Mouse (Mus musculus) left cerebral cortex, adult 2 months (tissue): ENCODE results near the gene B3gnt9. TPM values are rescaled to one million over a fixed set of nuclear protein-coding genes. Genes with fewer than 3 reads are reported as not detected.

Experiments used
- DNase-seq, 2 experiments: peaks; one replicate each; pipeline ENCODE4 v3.0.0; 2021 to 2022; ENCODE audit warnings: low spot score in 2 of 2, mixed read lengths in 1 of 2; ENCODE audit errors: extremely low spot score in 1 of 2
- H3K27ac ChIP-seq: fragments of 200-600 bp; 2 replicates; pipeline ENCODE4 v1.8.1; 2022
- H3K4me3 ChIP-seq: fragments of 200-600 bp; 2 replicates; pipeline ENCODE4 v1.8.1; 2022
- CTCF ChIP-seq: fragments of 200-600 bp; IDR thresholded peaks from 2 replicates; pipeline ENCODE4 v1.8.1; 2022; ENCODE audit warnings: antibody characterized with exemption, mild to moderate bottlenecking, moderate library complexity
- intact Hi-C: fragments of 180-260 bp; cut with DNase I; formaldehyde crosslinking; loops from one replicate; pipeline ENCODE4 v1.15.1; 2025
- total RNA-seq, 2 experiments: library from RNA; stranded (reverse); gene quantifications; 2 replicates each; pipeline ENCODE4 v1.2.3; 2021

The B3gnt9 gene
- total RNA-seq, 2 experiments from 2014 or later: 2.1 to 2.8 TPM

DNA sequence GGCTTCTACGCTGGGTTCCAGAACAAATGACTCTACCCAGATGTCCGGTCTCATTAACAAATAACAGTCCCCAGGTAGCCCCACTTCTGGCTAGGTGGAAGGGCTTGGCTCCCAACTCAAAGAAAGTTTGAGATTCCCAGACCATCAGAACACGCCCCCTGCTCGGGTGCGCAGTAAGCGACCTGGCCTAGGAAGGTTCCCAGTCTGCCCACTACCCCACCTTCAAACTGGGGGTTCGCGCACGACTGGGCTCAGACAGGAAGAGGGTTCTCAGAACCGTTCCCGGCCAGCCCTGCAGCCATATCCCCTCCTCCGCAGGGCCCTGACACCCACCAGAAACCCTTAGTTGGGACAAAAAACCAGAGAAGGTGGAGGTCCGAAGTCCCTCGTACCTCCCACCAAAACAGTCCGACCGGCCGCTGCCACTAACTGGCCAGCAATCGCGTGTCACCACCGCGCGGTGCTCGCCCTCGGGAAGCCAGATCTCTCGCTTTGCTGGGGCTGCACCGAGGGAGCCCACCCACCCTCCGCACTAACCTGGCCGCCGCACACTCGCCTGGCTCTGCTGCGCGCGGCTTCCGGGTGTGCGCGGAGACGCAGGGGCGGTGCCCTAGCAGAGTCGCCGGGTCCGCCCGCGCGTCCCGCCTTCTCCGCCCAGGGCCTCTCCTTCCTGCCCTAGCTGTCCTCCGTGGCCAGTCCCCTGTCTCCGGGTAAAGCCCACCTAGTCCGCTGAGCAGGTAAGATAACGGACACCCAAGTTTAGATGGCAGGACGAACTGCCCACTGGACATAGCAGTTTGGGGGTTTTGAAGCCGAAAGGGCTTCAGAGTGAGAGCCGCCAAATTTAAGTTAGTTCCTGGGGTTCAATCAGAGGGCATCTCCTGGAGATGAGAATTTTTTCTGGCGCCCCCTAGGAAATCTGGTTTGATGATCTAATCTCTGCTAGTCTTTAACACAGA, 9.3 kb upstream of the B3gnt9 start, which contains the start of the genes Tradd and Fbxl8:
Gene Tradd (minus strand): TSS at position 586 of the 959 bp plus-strand sequence.
Gene Fbxl8 (plus strand): TSS at position 625 of the 959 bp plus-strand sequence.
- peak within 1 kb of the TSS; percentile 61 for H3K4me3 ChIP-seq
- TF ChIP-seq CTCF: peak; percentile 7
- intact Hi-C loops: no loop called here
- peak; percentile 41 to 53 for DNase-seq
- H3K27ac ChIP-seq: 0 out of 2 replicates have a peak within 1 kb of the TSS, but pooled peaks have one; percentile 36

DNA sequence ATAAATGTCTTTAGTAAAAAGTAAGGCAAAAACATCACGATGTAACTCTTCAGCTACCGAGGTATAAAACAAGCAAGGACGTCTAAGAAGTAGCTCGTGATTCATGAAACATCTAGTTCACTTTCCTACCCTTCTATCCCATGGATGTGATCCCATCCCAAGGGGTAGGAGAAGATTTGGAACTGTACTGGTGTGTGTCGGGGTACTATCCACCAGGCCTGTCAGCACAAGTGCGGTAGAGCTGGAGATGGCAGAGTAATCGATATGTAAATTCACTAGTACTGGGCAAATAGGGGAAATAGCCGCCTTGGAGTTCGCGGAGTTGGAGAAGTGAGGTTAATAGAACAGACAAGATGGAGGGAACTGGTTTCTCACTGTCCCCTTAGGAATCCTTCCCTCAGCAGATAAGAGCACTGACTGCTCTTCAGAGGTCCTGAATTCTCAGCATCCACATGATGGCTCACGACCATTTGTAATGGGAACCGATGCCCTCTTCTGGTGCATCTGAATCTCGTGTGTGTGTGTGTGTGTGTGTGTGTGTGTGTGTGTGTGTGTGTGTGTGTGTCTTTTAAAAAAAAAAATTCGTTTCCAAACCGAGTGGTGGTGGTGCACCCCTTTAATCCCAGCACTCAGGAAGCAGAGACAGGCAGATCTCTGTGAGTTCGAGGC, 8.4 kb upstream of the B3gnt9 start:
- no peak overlapping the region for H3K27ac ChIP-seq
- TF ChIP-seq CTCF: no peak
- intact Hi-C loops: no loop called here
- no peak overlapping the region for H3K4me3 ChIP-seq
- no peak for DNase-seq

DNA sequence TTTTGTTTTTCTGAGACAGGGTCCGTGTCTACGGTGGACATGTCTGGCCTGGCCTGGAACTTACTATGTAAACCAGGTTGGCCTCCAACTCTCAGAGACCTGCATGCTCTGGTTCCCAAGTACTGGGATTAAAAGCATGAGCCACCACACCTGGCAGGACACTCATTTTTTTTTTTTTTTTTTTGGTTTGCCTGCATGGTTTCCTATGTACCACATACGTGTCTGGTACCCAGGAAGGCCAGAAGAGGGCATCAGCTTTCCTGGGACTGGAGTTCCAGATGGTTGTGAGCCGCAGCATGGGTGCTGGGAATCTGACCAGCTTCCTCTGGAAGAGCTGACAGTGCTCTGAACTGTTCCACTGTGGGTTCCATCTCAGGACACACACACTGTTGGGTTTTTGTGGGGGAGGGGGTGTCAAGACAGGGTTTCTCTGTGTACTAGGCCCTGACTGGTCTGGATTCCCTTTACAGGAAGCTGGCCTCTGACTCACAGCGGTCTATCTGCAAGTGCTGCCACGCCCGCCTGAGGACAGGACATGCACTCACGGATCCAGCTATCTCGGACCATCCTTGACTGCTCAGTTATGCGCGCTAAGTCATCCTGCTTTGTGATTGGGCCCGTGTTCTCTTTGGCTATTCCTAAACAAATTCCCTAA, 6.5 kb upstream of the B3gnt9 start:
- DNase-seq: no peak
- TF ChIP-seq CTCF: no peak
- Histone ChIP-seq H3K27ac (no peak overlapping the region), H3K4me3 (no peak overlapping the region)
- intact Hi-C loops: no loop called here

DNA sequence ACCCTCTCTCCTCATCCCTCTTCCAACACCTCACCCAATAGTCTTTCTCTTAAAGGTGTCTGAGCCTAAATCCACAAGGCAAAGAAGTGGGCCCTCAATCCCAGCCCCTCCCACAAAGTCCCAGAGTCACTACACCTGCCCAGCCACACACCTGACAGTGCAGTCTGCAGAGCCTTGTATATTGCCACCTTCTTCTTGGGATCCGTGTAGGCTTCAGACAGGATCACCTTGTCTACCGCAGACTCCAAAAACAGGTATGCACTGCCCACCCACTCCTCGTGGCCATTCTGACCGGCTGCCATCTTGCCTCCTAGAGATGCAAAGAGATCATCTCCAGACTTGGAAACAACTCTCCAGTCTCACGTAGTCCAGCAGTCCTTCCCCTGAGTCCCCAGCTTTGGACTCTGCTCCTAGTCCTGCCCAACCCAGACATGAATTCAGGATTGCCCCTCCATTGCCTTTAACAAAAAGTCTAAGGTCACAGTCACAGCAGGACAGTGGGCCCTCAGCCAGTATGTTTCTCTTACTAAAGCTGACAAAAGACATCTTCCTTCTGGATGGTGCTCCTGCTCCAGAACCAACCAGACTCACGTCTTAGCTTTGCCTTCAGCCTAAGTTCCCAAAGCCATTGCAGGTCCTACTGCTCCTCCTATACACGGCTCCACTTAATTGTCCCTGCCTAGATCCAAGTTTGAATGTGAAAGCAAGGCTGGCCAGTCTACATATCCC, 5.6 kb upstream of the B3gnt9 start:
- TF ChIP-seq CTCF: no peak
- Histone ChIP-seq H3K27ac (no peak overlapping the region), H3K4me3 (no peak overlapping the region)
- intact Hi-C loops: no loop called here
- no peak for DNase-seq

DNA sequence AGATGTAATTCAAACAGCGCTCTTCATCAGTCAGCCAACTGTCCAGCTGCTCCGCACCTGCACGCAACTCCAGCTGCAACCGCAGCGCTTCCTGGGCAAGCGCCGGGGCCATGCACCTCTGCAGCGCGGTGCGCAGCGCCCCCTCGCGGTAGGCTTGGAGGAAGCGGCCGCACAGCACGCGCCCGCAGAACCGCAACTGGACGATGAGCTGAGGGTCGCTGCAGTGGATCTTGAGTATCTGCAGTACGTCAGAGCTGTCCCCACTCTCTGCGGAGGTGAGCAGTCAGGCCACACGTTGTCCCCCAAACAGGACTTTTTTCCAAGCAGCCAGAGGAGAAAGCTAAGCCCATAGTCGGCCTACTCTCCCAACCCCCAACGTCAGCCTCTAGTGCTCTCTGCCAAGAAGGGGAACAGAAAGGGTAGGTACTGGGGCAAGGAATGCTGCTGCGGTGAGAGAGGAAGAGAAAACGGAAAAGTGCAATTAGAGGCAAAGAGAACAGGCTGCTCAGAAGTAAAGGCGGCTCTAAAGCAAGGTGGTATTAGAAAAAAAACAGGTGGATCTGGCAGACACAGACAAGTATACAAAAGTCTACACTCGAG, 4.9 kb upstream of the B3gnt9 start:
- peak; percentile 65 to 82 for DNase-seq
- TF ChIP-seq CTCF: peak; percentile 97
- no peak overlapping the region for H3K27ac ChIP-seq
- intact Hi-C loops: no loop called here
- peak overlapping the region; percentile 44 for H3K4me3 ChIP-seq

DNA sequence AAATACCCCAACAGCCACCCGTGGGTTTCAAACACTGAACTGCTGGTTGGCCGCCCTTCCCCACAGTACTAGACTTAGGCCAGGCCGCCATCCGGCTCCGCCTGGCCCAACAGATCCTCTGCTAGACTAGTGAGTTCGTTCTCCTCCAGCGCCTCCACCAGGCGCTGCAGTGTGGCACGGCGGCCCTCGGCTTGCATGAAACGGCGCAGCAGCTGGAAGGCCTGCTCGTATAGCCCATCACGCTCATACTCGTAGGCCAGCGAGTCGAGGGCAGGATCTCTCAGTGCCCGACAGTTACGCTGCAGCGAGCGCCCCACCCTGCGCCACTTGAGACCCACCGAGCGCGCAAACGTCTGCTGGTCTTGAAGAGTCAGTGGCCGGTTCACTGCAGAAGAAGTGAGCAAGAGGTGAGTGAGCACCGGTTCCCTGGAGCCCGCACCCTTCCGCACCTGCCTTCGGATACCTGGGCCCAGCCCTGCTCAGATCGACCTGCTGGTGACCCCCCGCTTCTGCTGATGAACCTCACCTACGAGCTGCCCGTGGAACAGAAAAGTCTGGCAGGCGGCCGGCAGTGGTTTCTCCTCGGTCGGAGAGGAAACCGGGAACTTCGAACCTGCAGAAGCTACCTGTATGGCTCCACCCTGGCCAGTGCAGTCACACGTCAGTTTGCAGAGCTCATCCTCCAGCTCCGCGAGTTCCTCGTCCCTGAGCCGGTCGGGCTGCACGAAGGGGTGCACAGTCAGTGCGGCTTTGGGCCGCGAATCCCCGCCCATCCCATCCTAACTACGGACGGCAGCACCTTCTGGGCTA, 4.2 kb upstream of the B3gnt9 start:
- Histone ChIP-seq H3K4me3 (peak overlapping the region; percentile 44), H3K27ac (no peak overlapping the region)
- intact Hi-C loops: no loop called here
- TF ChIP-seq CTCF: peak; percentile 19
- no peak for DNase-seq

DNA sequence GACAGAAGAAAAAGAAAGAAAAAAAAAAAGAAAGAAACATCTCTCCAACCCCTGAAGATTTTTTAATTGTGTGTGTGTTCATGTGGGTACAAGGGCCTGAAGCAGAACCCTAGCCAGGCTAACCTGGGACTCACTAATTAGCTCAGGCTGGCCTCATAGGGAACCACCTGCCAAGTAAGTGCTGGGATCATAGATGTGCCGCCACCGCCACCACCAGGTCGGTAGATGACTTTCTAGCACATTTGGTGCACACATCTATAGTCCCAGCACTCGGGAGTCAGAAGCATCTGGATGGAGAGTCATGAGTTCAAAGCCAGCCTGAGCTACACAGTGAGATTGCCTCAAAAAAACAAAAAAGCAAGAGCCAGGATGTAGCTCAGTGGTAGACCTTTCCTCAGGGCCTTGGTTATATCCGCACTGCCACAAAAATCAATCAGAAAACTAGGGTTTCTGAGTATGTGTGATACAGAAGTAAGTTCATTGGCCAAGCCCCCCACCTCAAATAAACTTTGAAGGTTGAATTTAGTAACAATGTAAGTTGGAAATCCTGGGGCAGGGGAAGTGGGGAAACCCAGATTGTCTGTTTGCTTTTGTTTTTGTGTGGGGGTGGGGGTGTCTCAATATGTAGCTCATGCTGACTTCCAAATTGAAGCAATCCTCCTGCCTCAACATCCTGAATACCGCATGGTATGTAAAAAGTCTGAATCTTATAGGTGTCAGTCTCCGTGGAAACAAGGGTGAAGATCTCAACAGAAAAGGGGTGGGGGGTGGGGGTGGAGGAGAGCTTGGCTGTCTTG, 2.6 kb upstream of the B3gnt9 start:
- no peak for DNase-seq
- H3K4me3 ChIP-seq: no peak overlapping the region
- TF ChIP-seq CTCF: no peak
- H3K27ac ChIP-seq: no peak overlapping the region
- intact Hi-C loops: no loop called here

DNA sequence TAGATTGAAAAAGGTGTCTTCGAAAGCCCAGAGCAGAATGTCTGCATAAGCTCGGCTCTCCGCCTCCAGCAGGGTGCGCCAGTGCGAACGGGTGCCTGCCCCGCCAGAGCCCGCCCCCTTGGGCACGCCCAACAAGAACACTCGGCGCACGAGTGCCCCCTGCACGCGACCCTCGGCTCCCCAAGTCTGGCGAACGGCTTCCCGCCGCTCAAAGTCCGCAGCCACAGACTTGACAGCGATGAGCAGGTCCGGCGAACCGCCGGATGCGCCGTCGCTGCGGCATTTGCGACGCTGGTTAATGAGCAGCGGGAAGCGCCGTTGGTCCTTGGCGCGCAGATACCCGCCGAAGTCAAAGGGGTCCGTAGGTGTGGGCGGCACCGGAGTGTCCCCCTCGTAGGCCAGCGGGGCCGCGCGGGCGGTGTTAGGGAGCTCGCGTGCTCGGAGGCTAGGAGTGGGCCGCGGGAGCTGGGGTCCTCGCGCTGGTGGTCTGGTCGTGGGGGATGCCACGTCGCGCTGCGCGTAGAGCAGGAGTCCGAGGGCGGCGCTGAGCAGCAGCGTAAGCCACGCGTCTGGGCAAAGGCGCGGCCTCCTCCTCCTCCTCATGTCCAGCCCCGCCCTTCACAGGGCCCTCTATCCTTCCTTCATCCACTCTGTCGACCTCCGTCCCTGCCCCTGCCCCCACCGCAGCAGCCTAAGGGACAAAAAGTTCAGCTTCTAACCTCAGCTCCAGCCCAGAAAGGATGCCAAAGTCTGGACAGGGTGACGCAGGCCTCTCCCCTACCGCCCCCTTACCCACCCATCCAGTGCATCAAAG, 594 bp downstream of the B3gnt9 start:
- intact Hi-C loops: no loop called here
- H3K27ac ChIP-seq: peak overlapping the region; percentile 76
- peak overlapping the region; percentile 65 for H3K4me3 ChIP-seq
- peak; percentile 87 for TF ChIP-seq CTCF
- peak; percentile 87 to 91 for DNase-seq

DNA sequence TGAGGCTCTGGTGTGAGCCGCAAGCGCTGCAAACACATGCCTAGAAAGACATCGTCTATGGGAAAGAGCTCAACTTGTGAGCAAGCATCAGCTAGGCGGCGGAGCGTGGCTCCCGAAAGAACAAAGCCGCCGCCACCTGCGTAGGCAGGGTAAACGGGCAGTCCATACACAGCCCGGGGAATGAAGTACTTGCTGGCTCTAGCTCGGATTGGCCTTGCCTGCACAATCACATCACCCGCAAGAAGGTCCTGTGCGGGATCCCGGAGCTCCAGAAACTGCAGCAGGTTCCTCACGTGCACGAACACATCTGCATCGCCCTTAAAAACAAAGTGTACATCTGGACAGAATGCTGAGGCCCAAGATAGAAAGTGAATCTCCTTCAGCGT, 1.2 kb downstream of the B3gnt9 start:
- TF ChIP-seq CTCF: no peak
- no peak overlapping the region; the same call in 1 of the 2 replicates for H3K4me3 ChIP-seq
- H3K27ac ChIP-seq: peak overlapping the region; percentile 16; the same call in 1 of the 2 replicates
- DNase-seq: no peak
- intact Hi-C loops: no loop called here
